Mouse (Mus musculus): ENCODE results near the gene Brox. TPM values are rescaled to one million over a fixed set of nuclear protein-coding genes. Genes with fewer than 3 reads are reported as not detected.

The Brox gene
- polyA plus RNA-seq, 1 experiment from 2014 or later, result 93.6 TPM

Other genes with a start within 250 kb of the Brox start
- 9.1 and 9.5 TPM in 2 replicates for gene Disp1, start 75.7 kb downstream of the Brox start, polyA plus RNA-seq (2015; fragmentation: Nextera tagmentation; extraction: Ambion mirVana)
- gene Aida, start 679 bp downstream of the Brox start, polyA plus RNA-seq (2015; fragmentation: Nextera tagmentation; extraction: Ambion mirVana), result 50.2 and 56.3 TPM in 2 replicates
- gene Mia3, start 72.3 kb upstream of the Brox start, polyA plus RNA-seq (2015; fragmentation: Nextera tagmentation; extraction: Ambion mirVana), result 101 and 112 TPM in 2 replicates
- gene Taf1a, start 91.7 kb upstream of the Brox start, polyA plus RNA-seq (2015; fragmentation: Nextera tagmentation; extraction: Ambion mirVana), result 14.3 and 16.0 TPM in 2 replicates
- gene Hhipl2, start 120.9 kb upstream of the Brox start, polyA plus RNA-seq (2015; fragmentation: Nextera tagmentation; extraction: Ambion mirVana), result 0.13 and 0.65 TPM in 2 replicates

Data from neural tube, embryonic 15.5 days (tissue).